Mouse (Mus musculus): ENCODE results near the gene Gm20388. TPM values are rescaled to one million over a fixed set of nuclear protein-coding genes. Genes with fewer than 3 reads are reported as not detected.

Gm20388 gene
- polyA plus RNA-seq, 1 experiment from 2014 or later: 5.5 TPM

GRCm38 (mm10) chr8:122633205-122633604 lies 2722.6 kb downstream of the Gm20388 start:
- WGBS: 88% methylated on average over 14 of the region's 14 CpGs
- Histone ChIP-seq H3K9me3 (no peaks in the 10 kb centered on the region), H3K27me3 (0 out of 2 replicates have a peak, but pooled peaks cover 3% of the 10 kb centered on the region), H3K27ac (no peak overlapping the region), H3K36me3 (peaks cover 7% of the 10 kb centered on the region; the same call in 1 of the 2 replicates), H3K4me1 (peaks cover 13% of the 10 kb centered on the region; the same call in 1 of the 2 replicates), H3K4me2 (no peak overlapping the region), H3K4me3 (no peak overlapping the region), H3K9ac (no peak overlapping the region)
- ATAC-seq (ENCODE audit: borderline replicate concordance, extremely low read depth, low FRiP score, low TSS enrichment): no peak

DNA sequence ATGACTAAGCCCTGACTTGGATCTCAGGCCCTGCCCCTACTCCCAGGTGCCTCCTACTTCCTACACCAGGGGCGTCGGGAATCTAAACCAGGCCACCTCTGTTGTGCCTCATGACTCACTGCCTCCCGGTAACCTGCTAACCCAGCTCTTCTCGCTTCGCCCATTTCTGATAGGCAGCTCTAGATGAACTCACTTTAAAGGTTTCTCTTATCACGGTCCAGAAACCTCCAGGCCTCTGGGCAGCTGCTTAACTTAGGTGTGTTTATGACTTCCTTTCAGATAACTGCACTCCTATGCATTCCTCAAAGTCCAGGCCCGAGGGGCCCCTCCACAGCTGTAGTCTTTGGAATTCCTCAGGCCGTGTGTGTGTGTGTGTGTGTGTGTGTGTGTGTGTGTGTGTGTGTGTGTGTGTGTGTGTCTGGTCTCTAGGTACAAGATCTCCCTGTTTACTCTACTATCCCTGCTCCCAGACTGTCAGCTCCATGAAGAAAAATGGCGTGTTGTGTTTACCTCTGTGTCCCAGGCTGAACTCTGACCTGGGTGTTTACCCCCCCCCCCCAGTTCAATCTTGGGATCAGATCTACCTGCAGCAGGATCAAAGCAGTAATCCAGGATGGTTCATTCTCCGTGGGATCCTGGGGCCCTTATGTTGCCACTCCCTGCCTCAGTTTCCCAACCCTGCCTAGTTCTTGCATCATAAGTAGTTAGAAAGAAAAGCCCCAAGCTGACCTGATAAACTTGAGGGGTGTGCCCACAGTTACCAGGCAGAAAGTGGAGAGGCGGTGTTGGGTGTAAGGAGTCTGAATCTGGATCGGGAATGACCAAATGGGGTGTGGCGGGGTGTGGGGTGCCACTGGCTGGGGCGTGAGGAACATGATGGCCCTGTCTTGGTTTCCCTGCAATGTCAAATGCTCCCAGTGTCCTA lies 2725.5 kb downstream of the Gm20388 start:
- WGBS: 41% methylated on average over 14 of the region's 14 CpGs
- Histone ChIP-seq H3K9ac (no peak overlapping the region), H3K4me2 (no peak overlapping the region), H3K4me1 (peaks cover 35% of the 10 kb centered on the region), H3K9me3 (no peaks in the 10 kb centered on the region), H3K36me3 (peaks cover 7% of the 10 kb centered on the region; the same call in 1 of the 2 replicates), H3K27me3 (no peaks in the 10 kb centered on the region), H3K27ac (no peak overlapping the region), H3K4me3 (no peak overlapping the region)
- ATAC-seq (ENCODE audit: borderline replicate concordance, extremely low read depth, low FRiP score, low TSS enrichment): no peak

GRCm38 (mm10) chr8:122636803-122637175 lies 2726.1 kb downstream of the Gm20388 start:
- 38% methylated on average over 9 of the region's 9 CpGs for WGBS
- H3K4me1 ChIP-seq: peaks cover 42% of the 10 kb centered on the region
- ATAC-seq (ENCODE audit: borderline replicate concordance, extremely low read depth, low FRiP score, low TSS enrichment): no peak
- H3K4me2 ChIP-seq: no peak overlapping the region
- H3K9ac ChIP-seq: no peak overlapping the region
- H3K4me3 ChIP-seq: no peak overlapping the region
- peaks cover 7% of the 10 kb centered on the region; the same call in 1 of the 2 replicates for H3K36me3 ChIP-seq
- H3K27ac ChIP-seq: no peak overlapping the region
- no peaks in the 10 kb centered on the region for H3K9me3 ChIP-seq
- no peaks in the 10 kb centered on the region for H3K27me3 ChIP-seq

- no peak overlapping the region for H3K27ac ChIP-seq
- peaks cover 46% of the 10 kb centered on the region for H3K4me1 ChIP-seq
- H3K9me3 ChIP-seq: no peaks in the 10 kb centered on the region
- no peak for ATAC-seq (ENCODE audit: borderline replicate concordance, extremely low read depth, low FRiP score, low TSS enrichment)
- 83% methylated on average over 9 of the region's 9 CpGs for WGBS
- H3K27me3 ChIP-seq: no peaks in the 10 kb centered on the region
- H3K4me3 ChIP-seq: no peak overlapping the region
- no peak overlapping the region for H3K4me2 ChIP-seq
- no peak overlapping the region for H3K9ac ChIP-seq
- peaks cover 7% of the 10 kb centered on the region; the same call in 1 of the 2 replicates for H3K36me3 ChIP-seq
Observed at GRCm38 (mm10) chr8:122637230-122637629, 2726.6 kb downstream of the Gm20388 start.

DNA sequence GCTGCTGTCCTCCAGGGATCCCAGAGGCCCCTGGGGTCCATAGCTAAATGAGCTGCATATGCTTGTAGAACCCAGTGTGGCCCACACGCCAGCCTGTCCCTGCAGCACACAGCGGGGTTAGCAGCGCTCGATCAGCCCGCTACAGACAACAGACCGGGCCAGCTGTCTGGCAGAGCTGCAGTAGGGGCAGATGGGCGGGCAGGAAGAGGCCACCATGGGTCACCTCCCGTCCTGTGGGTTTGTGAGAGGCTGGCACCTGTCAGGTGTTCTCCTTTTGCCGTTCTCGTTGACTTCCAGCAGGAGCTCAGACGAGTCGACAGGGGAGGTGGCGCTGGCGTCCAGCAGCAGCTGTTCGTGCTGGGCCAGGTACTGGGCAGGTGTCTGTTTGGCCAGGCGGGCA lies 2728.0 kb downstream of the Gm20388 start:
- WGBS: 75% methylated on average over 16 of the region's 16 CpGs

DNA sequence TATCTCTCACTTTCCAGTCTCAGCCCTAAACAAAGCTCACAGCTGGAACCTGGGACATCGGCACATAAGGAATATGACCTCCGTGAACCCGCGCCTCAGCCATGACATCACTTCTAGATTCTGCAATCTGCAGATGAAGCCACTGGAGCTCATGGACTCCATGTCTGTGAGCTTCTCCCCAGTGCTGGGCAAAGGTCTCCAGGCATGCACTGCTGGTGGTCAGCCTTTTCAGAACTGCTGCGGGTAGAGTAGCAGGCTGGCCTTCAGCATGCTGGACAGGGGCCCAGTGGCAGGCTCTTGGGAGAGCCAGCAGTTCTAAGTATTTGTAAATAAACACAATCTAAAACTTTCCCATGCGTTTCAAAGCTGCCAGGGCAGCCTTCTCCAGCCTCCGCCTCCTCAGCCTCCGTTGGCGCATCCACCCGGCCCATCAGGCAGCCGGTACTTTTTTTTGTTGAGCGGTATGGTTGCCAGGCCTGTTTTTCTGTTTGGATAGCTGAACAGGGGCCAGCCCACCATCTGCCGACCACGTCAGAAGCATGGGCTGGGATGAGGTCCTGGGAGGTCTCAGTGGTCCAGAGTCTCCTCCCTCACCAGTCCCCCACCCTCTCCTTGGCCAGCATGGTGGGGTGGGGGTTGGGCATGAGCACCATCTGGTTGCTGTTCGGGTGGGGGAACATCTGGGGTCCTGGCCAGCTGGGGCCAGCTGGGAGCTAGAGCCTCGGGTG lies 2729.0 kb downstream of the Gm20388 start:
- peak; percentile 84 for ATAC-seq (ENCODE audit: borderline replicate concordance, extremely low read depth, low FRiP score, low TSS enrichment)
- Histone ChIP-seq H3K4me1 (peaks cover 50% of the 10 kb centered on the region), H3K4me2 (0 out of 2 replicates have a peak overlapping the region, but pooled peaks have one; percentile 6)

More for the DNA sequence above, 2728.0 kb downstream of the Gm20388 start:
- peaks cover 50% of the 10 kb centered on the region for H3K4me1 ChIP-seq
- H3K27ac ChIP-seq: no peak overlapping the region
- no peak overlapping the region for H3K4me2 ChIP-seq
- no peak overlapping the region for H3K4me3 ChIP-seq
- H3K9me3 ChIP-seq: no peaks in the 10 kb centered on the region
- no peak overlapping the region for H3K9ac ChIP-seq
- H3K27me3 ChIP-seq: no peaks in the 10 kb centered on the region
- ATAC-seq (ENCODE audit: borderline replicate concordance, extremely low read depth, low FRiP score, low TSS enrichment): no peak
- H3K36me3 ChIP-seq: peaks cover 6% of the 10 kb centered on the region; the same call in 1 of the 2 replicates

DNA sequence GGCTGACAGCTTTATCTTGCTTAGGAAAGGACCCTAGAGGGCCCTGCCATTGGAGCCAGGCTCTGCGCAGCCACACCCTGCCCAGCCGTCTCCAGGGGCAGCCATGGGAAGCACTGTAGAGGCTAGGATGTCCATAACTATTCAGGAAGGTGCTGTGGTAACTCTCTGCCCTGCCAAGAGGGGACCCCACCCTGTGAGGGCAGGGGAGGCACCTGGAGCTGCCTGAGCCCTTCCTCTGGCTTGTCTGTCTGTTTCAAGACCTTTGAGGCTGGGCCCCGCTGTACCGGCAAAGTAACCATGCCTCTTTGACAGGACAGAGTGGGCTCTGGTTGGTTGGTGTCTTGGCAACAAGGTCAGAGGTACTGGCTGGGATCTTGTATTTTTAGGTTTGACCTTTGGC lies 2730.2 kb downstream of the Gm20388 start:
- H3K4me3 ChIP-seq: no peak overlapping the region
- H3K27me3 ChIP-seq: 0 out of 2 replicates have a peak, but pooled peaks cover 6% of the 10 kb centered on the region
- no peaks in the 10 kb centered on the region for H3K9me3 ChIP-seq
- no peak overlapping the region for H3K9ac ChIP-seq
- peaks cover 50% of the 10 kb centered on the region for H3K4me1 ChIP-seq
- WGBS: 80% methylated on average over 4 of the region's 4 CpGs
- no peak overlapping the region for H3K4me2 ChIP-seq
- ATAC-seq (ENCODE audit: borderline replicate concordance, extremely low read depth, low FRiP score, low TSS enrichment): no peak
- H3K27ac ChIP-seq: no peak overlapping the region
- no peaks in the 10 kb centered on the region for H3K36me3 ChIP-seq

More for the DNA sequence above, 2729.0 kb downstream of the Gm20388 start:
- Histone ChIP-seq H3K36me3 (peaks cover 3% of the 10 kb centered on the region; the same call in 1 of the 2 replicates), H3K27me3 (no peaks in the 10 kb centered on the region), H3K27ac (peak overlapping the region; percentile 26), H3K4me3 (no peak overlapping the region), H3K9ac (no peak overlapping the region), H3K9me3 (no peaks in the 10 kb centered on the region)
- WGBS: 19% methylated on average over 16 of the region's 16 CpGs

GRCm38 (mm10) chr8:122641406-122641805 lies 2730.8 kb downstream of the Gm20388 start:
- peaks cover 50% of the 10 kb centered on the region for H3K4me1 ChIP-seq
- H3K36me3 ChIP-seq: no peaks in the 10 kb centered on the region
- 0 out of 2 replicates have a peak, but pooled peaks cover 6% of the 10 kb centered on the region for H3K27me3 ChIP-seq
- H3K9ac ChIP-seq: no peak overlapping the region
- no peak for ATAC-seq (ENCODE audit: borderline replicate concordance, extremely low read depth, low FRiP score, low TSS enrichment)
- no peak overlapping the region for H3K4me2 ChIP-seq
- H3K4me3 ChIP-seq: no peak overlapping the region
- H3K9me3 ChIP-seq: no peaks in the 10 kb centered on the region
- 58% methylated on average over 15 of the region's 15 CpGs for WGBS
- H3K27ac ChIP-seq: no peak overlapping the region

GRCm38 (mm10) chr8:122642071-122642470 lies 2731.4 kb downstream of the Gm20388 start:
- Histone ChIP-seq H3K4me2 (no peak overlapping the region), H3K27ac (no peak overlapping the region), H3K27me3 (0 out of 2 replicates have a peak, but pooled peaks cover 6% of the 10 kb centered on the region), H3K9me3 (no peaks in the 10 kb centered on the region), H3K4me1 (peaks cover 44% of the 10 kb centered on the region), H3K4me3 (no peak overlapping the region), H3K9ac (no peak overlapping the region), H3K36me3 (no peaks in the 10 kb centered on the region)
- ATAC-seq (ENCODE audit: borderline replicate concordance, extremely low read depth, low FRiP score, low TSS enrichment): no peak
- WGBS: 46% methylated on average over 9 of the region's 9 CpGs

DNA sequence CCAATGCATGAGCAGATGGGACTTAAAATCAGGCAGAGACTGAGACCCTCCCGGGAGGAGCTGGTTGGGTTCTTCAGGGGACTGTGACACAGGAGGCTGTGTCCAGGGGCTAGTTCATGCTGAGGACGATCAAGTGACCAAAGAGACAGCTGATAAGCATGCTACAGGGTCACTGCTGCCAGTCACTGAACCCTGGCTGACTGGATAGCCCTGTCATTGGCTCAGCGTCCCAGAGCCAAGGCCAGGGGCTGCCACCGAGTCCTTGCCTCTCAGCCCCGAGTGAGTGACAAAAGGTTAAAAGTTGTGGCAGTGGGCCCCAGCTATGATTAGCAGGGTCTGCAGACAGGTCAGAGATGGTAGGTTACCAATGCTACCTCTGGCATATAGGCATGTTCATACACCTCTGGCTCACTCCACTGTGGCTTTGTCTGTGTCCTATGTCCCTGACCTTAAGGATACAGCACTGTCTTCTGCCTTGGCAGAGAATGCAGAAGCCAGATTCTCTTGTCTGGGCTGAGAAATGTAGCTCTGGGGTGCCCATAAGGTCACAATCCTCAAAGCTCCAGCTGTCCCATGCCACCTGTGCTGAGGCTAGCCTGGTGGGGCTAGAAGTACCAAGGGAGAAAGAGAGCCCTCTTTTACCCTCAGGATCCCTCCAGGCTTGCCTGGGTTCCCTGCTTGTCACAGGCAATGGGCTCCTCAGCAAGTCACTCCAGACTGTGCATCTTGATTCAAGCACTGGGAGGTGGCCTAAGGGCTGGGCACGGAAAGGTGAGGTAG lies 2733.7 kb downstream of the Gm20388 start:
- Histone ChIP-seq H3K36me3 (0 out of 2 replicates have a peak, but pooled peaks cover 7% of the 10 kb centered on the region), H3K27me3 (0 out of 2 replicates have a peak, but pooled peaks cover 6% of the 10 kb centered on the region), H3K4me1 (peaks cover 30% of the 10 kb centered on the region), H3K4me2 (no peak overlapping the region), H3K4me3 (no peak overlapping the region), H3K27ac (no peak overlapping the region), H3K9ac (no peak overlapping the region), H3K9me3 (no peaks in the 10 kb centered on the region)
- no peak for ATAC-seq (ENCODE audit: borderline replicate concordance, extremely low read depth, low FRiP score, low TSS enrichment)
- 64% methylated on average over 6 of the region's 6 CpGs for WGBS

DNA sequence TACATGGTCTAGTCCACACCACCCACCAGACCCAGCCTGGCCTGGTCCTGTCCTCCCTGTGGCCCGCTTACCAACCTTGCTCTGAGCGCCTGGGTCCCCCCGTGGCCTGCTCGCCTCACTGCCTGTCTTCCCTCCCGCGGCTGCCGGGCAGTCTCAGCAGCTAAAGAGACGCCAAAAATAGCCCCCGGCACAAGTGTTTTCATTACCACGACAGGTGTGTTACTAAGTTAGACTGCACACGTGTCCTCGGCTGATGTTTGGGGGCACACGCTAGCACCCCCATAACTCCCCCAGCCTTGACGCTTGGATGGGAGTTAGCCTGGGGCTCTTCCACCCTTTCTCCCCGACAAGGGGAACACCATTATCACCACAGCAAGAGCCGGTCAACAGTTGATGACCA lies 2735.7 kb downstream of the Gm20388 start:
- no peak overlapping the region for H3K4me3 ChIP-seq
- H3K4me1 ChIP-seq: peaks cover 13% of the 10 kb centered on the region
- H3K9me3 ChIP-seq: no peaks in the 10 kb centered on the region
- no peak overlapping the region for H3K27ac ChIP-seq
- no peak overlapping the region for H3K4me2 ChIP-seq
- no peak for ATAC-seq (ENCODE audit: borderline replicate concordance, extremely low read depth, low FRiP score, low TSS enrichment)
- 80% methylated on average over 16 of the region's 16 CpGs for WGBS
- no peak overlapping the region for H3K9ac ChIP-seq
- H3K27me3 ChIP-seq: 0 out of 2 replicates have a peak, but pooled peaks cover 6% of the 10 kb centered on the region
- H3K36me3 ChIP-seq: 0 out of 2 replicates have a peak, but pooled peaks cover 7% of the 10 kb centered on the region

All from lung, embryonic 15.5 days (tissue).